Mouse (Mus musculus): ENCODE measurements around the gene Syt5.

The Syt5 gene

DNA sequence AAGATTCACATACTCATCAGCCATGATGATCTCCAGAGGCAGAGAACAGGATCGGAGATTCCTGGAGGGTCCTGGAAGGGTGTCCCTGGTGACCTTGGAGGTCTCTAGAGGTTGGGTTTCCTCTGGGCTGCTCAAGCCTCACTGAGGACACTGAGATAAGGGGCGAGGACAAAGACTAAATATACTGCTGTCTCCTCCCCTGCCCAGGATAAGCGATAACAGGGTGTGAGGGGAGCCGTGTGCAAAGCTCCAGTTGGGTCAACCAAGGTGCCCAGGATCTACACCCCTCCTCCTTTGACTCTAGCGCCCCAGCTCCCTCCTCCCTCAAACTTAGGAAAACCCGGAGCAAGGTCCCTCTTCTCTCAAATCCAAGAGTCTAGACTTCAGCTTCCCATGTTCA, 25.0 kb downstream of the Syt5 start:
- DNase-seq (ENCODE audit: low spot score) = no peak

GRCm38 (mm10) chr7:4521231-4522003, 25.9 kb downstream of the Syt5 start:
- no peak for DNase-seq (ENCODE audit: low spot score)

DNA sequence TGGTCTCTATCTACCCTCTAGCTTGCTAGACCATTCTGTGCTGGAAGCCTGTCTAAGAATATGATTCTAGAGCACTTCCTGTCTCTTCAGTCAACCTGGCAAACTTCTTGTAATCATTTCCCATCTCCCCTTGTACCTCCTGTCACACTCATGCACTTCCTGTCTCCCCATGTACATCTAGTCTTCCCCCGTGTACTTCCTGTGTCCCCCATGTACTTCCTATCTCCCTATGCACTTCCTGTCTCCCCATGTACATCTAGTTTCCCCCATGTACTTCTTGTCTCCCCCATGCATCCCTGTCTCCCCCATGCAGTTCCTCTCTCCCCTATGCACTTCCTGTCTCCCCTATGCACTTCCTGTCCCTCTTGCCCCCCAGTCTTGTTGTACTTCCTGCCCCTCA, 28.9 kb downstream of the Syt5 start:
- DNase-seq (ENCODE audit: low spot score) = no peak

- DNase-seq (ENCODE audit: low spot score) = no peak
Observed at GRCm38 (mm10) chr7:4516332-4517050, 30.9 kb downstream of the Syt5 start, which contains the start of gene Tnnt1. Tnnt1 (minus strand) TSS chr7:4516382.

DNA sequence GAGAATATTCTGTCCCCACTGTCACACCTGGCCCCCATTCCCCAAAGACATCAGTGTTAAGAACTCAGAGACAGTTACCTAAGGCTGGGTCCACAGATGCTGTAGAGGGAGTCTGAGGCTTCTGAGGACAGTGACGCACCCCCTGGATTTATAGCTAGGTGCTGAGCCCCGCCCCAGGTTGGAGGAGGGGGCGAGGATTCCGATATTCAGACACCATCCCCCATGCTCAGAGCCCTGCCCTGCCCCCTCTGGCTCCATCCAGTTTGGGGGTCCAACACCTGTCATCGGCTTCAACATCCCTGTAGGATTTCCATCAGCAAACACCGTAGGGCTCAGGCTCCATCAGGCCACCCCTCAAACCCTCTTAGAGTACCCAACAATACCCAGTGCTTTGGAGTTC, 31.5 kb downstream of the Syt5 start:
- no peak for DNase-seq (ENCODE audit: low spot score)

GRCm38 (mm10) chr7:4513829-4514712, 33.3 kb downstream of the Syt5 start:
- DNase-seq (ENCODE audit: low spot score) = peak; percentile 30

GRCm38 (mm10) chr7:4513236-4513635, 34.1 kb downstream of the Syt5 start:
- peak; percentile 76 for DNase-seq (ENCODE audit: low spot score)

DNA sequence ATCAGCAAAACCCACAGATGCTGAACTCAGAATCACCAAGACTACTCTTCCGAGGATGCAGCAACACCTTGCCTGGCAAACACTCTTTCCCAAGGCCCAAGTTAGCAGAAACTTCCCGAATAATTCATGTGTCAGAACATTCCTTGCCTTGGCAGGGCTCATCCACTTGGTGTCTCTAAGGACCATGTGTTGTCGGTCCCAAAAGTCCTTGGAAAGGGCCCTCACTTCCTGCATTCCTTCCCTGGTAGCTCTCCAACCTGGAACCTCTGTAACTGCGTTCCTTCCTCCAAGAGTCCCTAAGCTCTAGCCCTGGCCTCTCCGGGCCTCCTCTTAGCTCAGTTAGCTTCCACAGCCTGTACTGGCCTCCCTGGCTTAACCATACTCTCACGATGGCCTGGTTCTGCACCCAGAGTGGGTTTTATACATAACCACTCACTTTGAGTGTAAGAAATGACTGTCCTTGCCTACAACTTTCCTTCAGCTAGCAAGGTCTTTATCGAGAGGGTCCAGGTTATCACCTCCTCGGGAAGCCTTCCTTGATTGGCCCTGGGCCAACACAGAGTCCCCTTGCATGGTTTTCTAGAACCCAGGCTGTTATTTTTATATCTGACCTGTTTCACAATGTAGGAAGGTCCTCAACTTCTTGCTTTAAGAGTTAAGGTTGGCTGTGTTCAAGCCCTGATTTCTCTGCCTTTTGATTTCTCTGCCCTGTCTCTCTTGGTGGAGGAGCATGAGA, 35.7 kb downstream of the Syt5 start:
- no peak for DNase-seq (ENCODE audit: low spot score)

GRCm38 (mm10) chr7:4509863-4510608, 37.3 kb downstream of the Syt5 start:
- DNase-seq (ENCODE audit: low spot score) = peak; percentile 65

DNA sequence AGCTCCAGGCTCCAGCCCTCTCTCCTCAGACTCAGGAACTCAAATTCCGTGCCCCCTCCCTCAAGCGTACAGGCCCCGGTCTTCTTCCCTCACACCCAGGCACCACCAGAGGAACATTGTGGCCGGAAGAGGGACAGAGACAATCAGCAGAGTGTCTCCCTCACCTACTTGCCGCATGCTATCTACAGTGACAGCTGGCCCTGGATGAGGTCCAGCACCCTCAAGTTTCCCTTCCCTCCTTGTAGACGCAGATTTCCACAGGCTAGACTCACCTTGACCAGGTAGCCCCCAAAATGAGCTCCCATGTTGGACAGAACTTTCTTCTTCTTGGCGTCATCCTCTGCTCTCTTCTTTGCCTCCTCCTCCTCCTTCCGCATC, 38.6 kb downstream of the Syt5 start:
- DNase-seq (ENCODE audit: low spot score) = no peak

DNA sequence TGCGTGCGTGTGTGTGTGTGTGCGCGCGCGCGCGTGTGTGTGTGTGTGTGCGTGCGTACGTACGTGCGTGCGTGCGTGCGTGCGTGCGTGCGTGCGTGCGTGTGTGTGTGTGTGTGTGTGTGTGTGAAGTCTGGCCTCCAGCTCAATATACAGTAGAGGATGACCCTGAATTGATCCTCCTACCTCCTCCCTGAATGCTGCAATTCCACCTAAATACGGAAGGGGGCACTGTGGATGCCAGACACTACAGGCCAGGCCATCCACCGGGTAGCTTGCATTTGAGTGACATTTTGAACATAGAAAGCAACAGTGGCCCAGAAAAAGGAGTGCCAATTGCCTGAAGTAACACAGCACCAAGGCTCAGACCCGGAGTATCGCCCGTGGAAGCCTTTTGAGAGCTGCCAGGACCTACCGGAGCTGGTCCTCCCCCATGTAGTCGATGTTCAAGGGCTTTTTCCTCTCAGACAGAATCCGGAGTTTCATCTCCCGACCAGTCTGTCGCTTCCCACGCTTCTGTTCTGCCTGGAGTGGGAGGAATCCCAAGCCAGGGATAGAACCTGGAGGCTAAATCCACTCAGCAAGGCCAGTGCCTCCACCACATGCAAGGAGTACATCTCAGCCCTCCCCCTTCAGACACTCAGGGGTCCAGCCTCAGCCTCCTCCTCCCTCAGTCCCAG, 39.1 kb downstream of the Syt5 start:
- no peak for DNase-seq (ENCODE audit: low spot score)

DNA sequence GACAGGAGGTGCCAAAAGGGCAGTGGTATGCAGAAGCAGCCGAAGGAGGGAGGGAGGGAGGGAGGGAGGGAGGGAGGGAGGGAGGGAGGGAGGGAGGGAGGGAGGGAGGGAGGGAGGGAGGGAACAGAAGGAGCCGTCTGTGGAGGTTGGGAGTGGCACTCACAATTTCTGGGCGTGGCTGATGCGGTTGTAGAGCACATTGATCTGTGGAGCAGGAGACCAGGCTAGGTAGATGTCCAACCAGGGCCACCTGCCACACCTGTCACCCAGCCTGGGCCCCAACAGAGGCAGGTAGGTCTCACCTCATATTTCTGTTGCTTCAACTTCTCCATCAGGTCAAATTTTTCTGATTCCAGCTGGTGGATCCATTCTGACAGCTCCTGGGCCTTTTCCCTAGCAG, 40.1 kb downstream of the Syt5 start:
- no peak for DNase-seq (ENCODE audit: low spot score)

DNA sequence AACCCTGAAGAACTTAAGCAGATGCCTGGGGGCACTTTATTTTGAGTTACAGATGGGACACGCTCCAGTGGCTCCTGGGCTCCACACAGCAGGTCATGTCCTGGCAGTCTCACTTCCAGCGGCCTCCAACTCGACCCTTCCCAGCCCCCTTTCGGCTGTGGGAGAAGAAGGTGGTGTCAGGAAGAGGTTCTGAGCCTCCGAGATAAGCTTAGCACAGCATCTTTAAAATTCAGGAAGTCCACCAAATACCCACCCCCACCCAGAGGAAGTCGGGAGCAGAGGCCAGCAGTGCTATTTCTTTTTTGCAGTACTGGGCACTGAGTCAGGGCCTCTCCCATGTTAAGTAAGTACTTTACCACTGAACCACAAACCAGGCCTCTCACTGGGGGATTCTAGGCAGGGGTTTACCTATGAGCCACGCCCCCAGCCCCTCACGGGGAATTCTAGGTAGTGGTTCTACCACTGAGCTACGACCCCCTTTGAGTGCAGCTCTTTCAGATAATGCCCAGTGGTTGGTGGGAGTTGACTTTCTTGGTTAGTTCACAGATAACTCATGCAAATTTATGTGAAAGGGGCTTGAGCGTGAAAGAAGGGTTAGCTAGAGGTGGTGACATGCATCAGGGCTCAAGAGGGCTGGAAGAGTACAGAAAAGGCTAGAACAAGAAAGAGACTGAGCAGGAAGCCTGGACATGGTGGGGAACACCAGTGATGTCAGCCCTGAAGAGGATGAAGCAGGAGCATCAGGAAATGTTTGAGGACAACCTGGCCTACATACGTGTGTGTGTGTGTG, 42.5 kb downstream of the Syt5 start:
- DNase-seq (ENCODE audit: low spot score) = no peak

GRCm38 (mm10) chr7:4503858-4504257, 43.5 kb downstream of the Syt5 start:
- DNase-seq (ENCODE audit: low spot score) = no peak

- DNase-seq (ENCODE audit: low spot score) = no peak
Observed at GRCm38 (mm10) chr7:4503100-4503499, 44.2 kb downstream of the Syt5 start.

- DNase-seq (ENCODE audit: low spot score) = peak; percentile 29
Observed at GRCm38 (mm10) chr7:4502421-4503090, 44.8 kb downstream of the Syt5 start.

DNA sequence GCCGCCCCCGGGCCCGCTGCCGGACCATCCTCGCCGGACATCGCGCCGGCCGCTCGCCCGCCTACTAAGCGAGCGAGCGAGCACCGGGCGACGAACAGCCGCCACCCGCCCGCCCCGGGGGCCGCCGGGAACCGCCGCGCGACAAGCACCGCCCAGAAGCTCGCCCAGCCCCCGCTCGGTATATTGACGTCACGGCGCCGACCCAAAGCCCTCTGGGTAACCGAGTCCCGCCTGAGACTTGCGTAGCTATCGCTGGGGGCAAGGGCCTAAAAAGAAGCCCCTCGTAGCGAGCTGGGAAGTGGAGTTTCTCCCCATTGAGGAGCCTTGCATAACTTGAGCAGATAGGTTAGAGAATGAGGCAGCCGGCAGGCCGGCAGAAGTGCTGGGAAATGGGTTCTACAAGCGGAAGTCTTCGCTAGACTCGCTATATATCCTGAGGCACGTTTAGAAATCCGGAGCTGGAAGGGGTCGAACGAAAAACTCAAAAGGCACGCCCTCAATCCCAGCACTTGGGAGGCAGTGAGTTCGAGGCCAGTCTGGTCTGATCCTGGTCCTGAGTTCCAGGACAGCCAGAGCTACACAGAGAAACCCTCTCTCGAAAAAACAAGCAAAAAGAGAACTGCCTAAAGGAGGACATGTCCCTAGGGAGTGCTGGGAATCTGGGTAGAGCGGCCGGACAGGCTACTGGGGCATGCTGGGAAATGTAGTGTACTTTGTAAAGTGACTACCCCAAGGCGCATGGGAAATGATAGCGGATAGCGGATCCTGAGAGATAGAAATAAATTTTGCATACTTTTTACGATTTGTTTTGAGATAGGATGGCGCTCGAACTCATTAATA, 45.6 kb downstream of the Syt5 start, which contains the start of gene Ppp1r12c:
Ppp1r12c (minus strand) TSS at position 123 of the 840 bp plus-strand sequence.
- peak; percentile 92 for DNase-seq (ENCODE audit: low spot score)

GRCm38 (mm10) chr7:4500892-4501471, 46.4 kb downstream of the Syt5 start:
- peak; percentile 44 for DNase-seq (ENCODE audit: low spot score)

Data from MN1 (cell line).